Mouse (Mus musculus) cerebellum, adult 8-10 months (tissue): ENCODE results near the gene Med22.
"Not testable (repeated sequence)": the region's sequence is repeated elsewhere in the genome, so short reads cannot be mapped to it uniquely, and the experiment has no call there.

ENCODE experiments used
- DNase-seq: peaks from one replicate; pipeline ENCODE4 v3.0.0; 2022

Med22 gene

DNA sequence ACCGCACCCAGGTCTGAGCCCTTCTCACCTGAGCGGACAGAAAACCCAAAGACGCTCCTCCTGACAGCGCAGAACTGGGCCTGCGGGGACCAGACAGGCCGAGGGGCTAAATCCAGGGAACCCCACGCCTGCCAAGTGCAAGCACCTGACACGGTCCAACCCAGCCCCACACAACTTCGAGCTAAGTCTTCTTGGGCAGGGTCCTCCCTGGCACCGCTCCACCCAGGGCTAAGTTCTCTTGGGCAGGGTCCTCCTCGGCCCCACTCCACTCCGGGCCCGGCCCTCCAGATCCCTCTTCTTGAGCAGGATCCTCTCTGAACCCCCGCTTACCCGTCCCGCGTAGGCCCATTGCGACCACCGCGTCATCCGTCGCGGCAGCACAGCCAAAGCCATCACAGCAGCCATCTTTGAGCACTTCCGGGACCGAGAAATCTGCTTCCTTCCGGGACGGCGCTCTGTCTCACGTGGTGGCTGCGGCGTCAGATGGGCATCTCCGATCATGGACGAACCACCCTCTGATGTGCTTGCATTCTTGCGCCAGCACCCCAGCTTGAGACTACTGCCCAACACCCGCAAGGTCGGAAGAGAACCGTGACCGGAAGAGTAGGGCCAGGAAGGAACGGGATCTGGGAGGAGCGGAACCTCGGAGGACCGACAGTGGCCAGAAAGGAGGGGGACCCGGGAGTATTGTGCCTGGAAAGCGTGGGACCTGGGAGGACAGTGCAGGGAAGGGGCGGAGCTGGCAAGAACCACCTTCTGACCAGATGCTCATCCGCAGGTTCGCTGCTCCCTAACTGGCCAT is 5.7 kb upstream of the Med22 start, which contains the start of the genes Surf2 and Surf1:
TSS of gene Surf2 (plus strand) at position 441 of the 802 bp plus-strand sequence.
TSS of gene Surf1 (minus strand) at position 604 of the 802 bp plus-strand sequence.
- DNase-seq = peak; percentile 77

- no peak for DNase-seq
Measured at GRCm38 (mm10) chr2:26914148-26914941, 3.9 kb upstream of the Med22 start.

DNA sequence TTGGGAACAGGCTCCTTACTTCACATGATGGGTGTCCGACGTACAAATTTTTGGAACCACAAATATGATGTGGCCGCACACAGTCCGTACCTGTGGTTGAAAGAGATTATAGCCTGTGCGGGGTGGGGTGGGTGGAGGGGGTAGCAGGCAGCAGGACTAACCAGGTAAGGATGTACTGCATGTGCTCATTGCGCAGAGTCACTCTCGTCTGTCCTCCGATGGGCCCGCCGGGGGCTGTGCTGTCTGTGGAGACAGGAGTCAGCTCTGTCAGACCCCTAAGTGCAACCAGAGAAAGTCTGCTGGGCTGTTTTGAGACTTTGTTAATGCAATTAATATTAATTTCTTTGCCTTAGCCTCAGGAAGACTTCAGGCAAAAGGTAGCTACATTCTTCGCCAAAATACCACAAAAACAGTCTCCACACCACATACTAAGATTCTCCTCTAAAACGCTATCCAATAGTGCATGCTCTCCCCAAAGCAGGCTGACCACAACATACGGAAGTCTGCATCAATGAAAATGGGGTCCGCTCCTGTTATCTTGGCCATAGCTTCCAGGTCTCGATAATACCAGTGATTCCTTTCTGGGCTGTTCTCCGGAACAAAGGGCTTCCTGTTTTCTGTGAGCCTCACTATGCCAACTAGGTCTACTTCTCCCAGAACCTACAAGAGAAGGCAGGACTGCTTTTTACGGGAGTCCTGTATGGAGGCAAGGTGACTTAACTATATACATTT is 3.1 kb upstream of the Med22 start:
- no peak for DNase-seq

DNA sequence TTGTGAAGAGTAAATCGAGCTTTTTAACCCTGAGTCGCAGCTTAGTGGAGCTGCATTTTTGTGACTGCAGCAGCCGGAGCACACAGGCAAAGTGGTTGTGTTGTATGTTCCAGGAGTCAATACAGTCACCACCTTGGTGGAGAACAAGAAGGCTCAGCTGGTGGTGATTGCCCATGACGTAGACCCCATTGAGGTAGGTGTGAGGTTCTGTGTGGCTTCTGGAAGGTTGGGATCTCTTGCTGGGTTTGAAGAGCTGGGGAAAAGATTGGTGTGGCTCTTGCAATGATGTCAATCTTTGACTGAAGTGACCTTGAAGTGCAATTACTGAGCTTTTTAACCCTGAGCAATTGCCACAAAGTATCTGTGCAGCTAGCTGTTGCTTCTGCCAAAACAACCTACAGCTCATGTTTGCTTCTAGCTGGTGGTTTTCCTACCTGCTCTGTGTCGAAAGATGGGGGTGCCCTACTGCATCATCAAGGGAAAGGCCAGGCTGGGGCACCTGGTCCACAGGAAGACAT is 1.8 kb upstream of the Med22 start:
- DNase-seq = no peak

DNA sequence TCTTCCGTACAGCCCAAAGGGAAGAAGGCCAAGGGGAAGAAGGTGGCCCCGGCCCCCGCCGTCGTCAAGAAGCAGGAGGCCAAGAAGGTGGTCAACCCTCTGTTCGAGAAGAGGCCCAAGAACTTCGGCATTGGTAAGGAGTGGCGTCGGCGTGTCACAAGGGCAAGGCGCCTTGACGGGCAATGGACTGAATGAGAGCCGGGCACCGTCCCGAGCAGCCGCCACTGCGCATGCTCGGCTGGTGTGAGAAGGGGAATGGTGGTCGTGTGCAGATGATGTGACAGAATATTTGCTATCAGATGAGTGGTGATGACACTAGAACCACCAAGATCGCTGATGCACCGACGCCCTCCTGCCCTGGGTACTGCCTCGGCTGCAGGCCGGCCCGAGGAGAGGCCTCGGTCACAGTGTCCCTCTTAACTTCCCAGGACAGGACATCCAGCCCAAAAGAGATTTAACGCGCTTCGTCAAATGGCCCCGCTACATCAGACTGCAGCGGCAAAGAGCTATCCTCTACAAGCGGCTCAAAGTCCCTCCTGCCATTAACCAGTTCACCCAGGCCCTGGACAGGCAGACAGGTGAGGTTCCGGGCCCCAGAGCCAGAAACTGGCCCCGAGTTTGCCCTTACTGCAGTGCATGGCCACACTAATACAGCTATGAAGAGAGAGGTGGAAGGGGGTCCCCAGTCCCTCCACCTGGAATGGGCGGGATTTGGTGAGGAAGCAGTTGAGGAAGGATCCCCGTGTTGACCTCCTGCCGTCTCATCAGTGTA is 703 bp upstream of the Med22 start:
- DNase-seq = no peak

DNA sequence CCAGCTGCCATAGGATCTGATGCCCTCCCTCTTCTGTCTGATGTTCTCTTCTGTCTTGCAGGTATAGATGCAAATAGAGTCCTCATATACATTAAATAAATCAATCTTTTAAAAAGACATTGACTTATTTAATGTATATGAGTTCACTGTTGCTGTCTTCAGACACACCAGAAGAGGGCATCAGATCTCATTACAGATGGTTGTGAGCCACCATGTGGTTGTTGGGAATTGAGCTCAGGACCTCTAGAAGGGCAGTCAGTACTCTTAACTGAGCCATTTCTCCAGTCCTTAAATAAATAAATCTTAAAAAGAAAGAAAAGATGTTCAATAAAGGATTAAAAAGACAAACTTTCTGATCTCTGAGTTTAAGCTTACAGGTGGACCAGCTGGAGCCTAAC is 1.1 kb downstream of the Med22 start:
- no peak for DNase-seq

- DNase-seq = no peak
Measured at GRCm38 (mm10) chr2:26908710-26909386, 1.6 kb downstream of the Med22 start.

- DNase-seq = no peak
Measured at GRCm38 (mm10) chr2:26907109-26907508, 3.4 kb downstream of the Med22 start.

GRCm38 (mm10) chr2:26906431-26906830 is 4.0 kb downstream of the Med22 start:
- no peak for DNase-seq

GRCm38 (mm10) chr2:26905936-26906335 is 4.5 kb downstream of the Med22 start:
- no peak for DNase-seq

DNA sequence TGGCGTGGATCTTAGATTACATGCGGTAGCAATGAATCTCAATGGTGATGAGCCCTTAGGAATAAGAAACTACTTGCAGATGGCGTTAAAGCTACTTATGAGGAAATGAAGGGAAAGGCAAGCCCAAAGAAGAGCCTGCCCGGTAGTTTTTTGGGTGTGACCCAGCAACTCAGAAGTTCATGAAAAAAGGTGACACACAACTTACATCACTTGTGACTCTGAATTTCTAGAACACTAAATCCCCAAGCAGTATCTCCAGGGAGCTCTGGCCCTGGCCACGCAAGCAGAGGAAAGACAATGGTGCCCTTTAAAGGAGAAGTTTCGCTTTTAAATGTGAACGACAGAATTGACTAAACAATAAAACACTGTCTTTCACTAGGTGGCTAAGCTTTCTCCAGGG is 7.2 kb downstream of the Med22 start:
- no peak for DNase-seq

DNA sequence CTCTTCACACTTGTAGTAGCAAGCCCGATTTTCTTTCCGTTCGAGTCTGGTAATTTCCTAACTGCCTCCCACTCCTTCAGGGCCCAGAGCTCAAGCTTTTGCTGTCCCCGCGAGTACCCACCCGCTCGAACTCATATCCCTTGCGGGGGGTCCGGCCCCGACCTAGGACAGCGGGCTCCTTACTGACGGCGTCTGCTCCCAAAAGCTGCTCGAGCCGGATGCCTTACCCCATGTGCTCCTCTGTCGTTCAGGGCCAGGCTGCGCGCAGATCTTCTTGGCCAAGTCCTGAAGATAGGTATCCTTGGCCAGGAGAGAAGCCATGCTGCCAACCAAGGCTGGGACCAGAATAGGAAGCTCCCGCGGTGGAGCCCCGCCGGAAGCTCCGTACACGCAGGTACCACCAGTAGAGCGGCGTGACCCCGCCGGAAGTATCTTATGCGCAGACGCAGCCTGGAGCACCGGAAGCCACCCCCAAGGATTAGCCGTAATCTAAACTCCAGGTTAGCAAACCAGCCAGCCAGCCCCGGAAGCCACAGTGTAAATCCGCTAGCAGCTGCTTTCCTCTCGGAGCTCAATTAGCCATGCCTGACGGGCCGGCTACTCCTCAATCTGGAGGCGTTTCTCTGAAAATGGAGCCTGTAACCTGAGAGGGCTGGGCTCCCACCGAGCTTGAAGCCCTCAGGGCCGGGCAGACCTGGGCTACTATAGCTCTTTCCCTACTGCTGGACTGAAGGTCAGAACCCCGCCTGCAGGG is 7.8 kb downstream of the Med22 start, which contains the start of gene Surf6:
TSS of gene Surf6 (minus strand) at position 413 of the 754 bp plus-strand sequence.
- peak; percentile 89 for DNase-seq

DNA sequence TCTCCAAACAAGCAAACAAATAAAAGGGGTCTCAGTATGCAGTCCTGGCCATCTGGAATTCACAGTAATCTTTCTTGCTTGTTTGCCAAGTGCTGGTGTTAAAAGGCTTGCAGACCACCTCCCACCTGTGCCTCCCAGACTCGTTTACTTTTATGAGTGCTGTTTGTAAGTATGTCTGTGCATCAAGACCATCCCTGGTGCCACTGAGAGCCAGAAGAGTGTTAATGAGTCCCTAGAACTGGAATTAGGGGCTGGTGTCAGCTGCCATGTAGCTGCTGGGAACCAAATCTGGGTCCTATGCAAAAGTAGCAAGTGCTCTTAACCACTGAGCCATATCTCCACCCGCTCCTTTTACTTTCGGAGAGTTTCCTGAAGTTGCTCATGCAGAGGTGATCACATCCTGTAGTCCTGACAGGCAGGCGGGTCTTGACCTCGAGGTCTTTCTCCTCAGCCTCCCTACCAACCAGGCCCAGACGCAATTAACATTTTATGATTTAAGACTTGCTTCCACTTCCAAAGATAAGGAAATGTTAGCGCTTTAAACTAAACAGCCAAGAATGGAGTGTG is 8.6 kb downstream of the Med22 start:
- no peak for DNase-seq

- no peak for DNase-seq
Measured at GRCm38 (mm10) chr2:26900731-26901130, 9.7 kb downstream of the Med22 start.

- no peak for DNase-seq
Measured at GRCm38 (mm10) chr2:26895898-26896297, 14.6 kb downstream of the Med22 start.

DNA sequence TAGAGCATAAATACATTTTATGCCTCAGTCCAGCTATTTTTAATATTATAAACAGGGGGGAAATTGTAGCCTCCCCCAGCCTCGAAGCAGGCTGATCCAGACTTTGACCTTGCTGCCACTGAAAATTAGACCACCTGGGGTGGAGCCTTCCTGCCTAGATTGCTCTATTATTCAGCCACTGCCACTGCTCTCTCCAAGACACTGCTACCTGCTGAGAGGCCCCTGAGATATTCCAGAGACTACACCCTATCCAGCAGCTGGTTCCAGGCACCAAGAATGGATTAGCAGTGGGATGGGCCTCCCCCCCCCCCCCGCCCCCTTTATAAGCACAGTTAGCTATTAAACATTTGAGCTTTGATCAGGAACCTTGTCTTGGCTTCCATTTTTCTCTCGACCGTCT is 24.3 kb downstream of the Med22 start:
- not testable (repeated sequence) for DNase-seq

- DNase-seq = not testable (repeated sequence)
Measured at GRCm38 (mm10) chr2:26885541-26885940, 24.9 kb downstream of the Med22 start.

DNA sequence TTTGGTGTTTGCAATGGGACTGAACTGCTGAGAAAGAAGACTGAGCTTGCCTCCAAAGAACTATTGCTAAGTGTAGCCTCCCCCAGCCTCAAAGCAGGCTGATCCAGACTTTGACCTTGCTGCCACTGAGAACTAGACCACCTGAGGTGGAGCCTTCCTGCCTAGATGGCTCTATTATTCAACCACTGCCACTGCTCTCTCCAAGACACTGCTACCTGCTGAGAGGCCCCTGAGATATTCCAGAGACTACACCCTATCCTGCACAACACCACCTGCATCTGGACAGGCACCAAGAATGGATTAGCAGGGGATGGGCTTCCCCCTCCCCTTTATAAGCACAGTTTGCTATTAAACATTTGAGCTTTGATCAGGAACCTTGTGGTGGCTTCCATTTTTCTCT is 31.9 kb downstream of the Med22 start:
- DNase-seq = no peak

DNA sequence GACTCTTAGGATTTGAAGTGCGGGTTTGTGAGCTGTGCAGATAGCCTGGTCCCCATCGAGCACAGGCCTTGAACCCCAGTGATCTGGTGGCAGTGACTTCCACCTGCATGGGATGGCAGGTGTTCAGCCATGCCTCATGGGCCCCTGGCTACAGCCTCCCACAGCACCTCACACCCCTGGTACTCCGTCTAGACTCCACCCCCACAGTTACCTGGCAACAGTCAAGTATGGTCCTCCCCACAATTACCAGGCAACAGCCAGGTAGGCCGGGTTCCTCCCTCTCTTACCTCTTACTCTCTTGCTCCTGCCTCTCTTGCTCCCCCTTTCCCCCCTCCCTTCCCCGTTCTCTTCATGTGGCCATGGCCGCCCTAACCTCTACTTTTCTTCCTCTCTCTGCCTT is 39.8 kb downstream of the Med22 start:
- DNase-seq = no peak

DNA sequence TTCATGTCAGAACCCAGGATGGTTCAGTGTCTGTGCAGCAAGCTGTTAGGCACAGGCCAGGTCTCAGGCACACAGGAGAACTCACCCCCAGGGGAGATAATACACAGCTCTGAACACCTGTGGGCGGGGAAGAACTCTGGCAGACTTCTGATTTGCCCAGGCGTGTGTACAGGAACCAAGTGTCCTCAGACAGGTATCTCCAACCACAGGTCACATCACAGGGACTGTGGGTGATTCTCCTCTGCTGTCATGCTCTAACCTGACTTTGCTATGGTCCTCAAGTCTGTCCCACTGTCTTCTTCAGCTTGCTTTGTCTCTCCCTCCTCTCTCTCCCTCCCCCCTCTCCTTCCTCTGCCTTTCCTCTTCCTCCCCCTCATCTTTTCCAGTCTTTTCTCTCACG is 45.6 kb downstream of the Med22 start, which contains the start of gene Abo:
TSS of gene Abo (minus strand) at position 101 of the 400 bp plus-strand sequence.
- no peak for DNase-seq
